Comparison of ENCODE assay signal across 5 mouse cellular contexts in the genomic region with DNA sequence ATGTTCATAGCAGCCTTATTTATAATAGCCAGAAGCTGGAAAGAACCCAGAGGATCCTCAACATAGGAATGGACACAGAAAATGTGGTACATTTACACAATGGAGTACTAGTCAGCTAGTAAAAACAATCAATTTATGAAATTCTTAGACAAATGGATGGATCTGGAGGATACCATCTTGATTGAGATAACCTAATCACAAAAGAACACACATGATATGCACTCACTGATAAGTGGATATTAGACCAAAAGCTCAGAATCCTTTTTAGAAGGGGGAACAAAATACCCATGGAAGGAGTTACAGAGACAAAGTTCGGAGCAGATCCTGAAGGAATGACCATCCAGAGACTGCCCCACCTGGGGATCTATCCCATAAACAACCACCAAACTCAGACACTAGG.
DNase-seq lines count a peak whose midpoint lies in the region; ATAC-seq and TF ChIP-seq lines count a peak whose summit lies in the region.
"Not testable (repeated sequence)": the region's sequence is repeated elsewhere in the genome, so short reads cannot be mapped to it uniquely, and the experiment has no call there.

No protein-coding gene starts in this region.

- H3K4me3 ChIP-seq in MEL (ENCODE audit: control insufficient read depth in 1 of 2, insufficient read depth in 1 of 2, low read depth in 2 of 2, low read length in 2 of 2); heart, embryonic 13.5 days: not testable (repeated sequence)
- H3K4me3 ChIP-seq in liver, embryonic 12.5 days, result peak overlapping the region; percentile 63
- H3K4me3 ChIP-seq in liver, embryonic 14.5 days (ENCODE audit: insufficient read depth in 1 of 2, low read depth in 2 of 2, low read length in 2 of 2), result peak overlapping the region; percentile 75 to 91
- H3K4me3 ChIP-seq in liver, embryonic 16.5 days (ENCODE audit: low read depth, low read length), result peak overlapping the region; percentile 68

- TF ChIP-seq POLR2A in MEL (IDR thresholded peaks at IDR 0.05; ENCODE audit: control insufficient read depth in 1 of 2, insufficient read depth in 1 of 2, low read depth in 1 of 2, low read length in 2 of 2, poor library complexity in 1 of 2), result not testable (repeated sequence)

- H3K36me3 ChIP-seq in MEL (ENCODE audit: control insufficient read depth in 1 of 2, insufficient read depth in 2 of 2, low read length in 2 of 2), result peaks cover 0 to 23% of the 10 kb centered on the region in 2 experiments; a peak in 2 of 4 replicates
- not testable (repeated sequence) for H3K36me3 ChIP-seq in heart, embryonic 13.5 days; liver, embryonic 12.5 days; liver, embryonic 14.5 days (replicated peaks; ENCODE audit: control insufficient read depth, insufficient read depth, low read depth); liver, embryonic 16.5 days (ENCODE audit: control insufficient read depth, insufficient read depth)

- 85% methylated on average over 1 of the region's 1 CpGs for WGBS in heart, embryonic 13.5 days
- WGBS in liver, embryonic 12.5 days (ENCODE audit: insufficient replicate concordance), result 61% methylated on average over 1 of the region's 1 CpGs
- 48% methylated on average over 1 of the region's 1 CpGs for WGBS in liver, embryonic 14.5 days (ENCODE audit: insufficient replicate concordance)
- whole genome bisulfite sequencing in liver, embryonic 16.5 days (ENCODE audit: insufficient replicate concordance), result 67% methylated on average over 1 of the region's 1 CpGs

- H3K4me2 ChIP-seq in heart, embryonic 13.5 days, result peak overlapping the region; percentile 5; the same call in 1 of the 2 replicates
- peak overlapping the region; percentile 71 for H3K4me2 ChIP-seq in liver, embryonic 12.5 days
- peak overlapping the region; percentile 84 for H3K4me2 ChIP-seq in liver, embryonic 14.5 days (ENCODE audit: low read depth)
- H3K4me2 ChIP-seq in liver, embryonic 16.5 days (ENCODE audit: low read depth, low read length), result peak overlapping the region; percentile 59; the same call in 1 of the 2 replicates

- not testable (repeated sequence) for H3K27me3 ChIP-seq in MEL (ENCODE audit: control insufficient read depth in 1 of 2, insufficient read depth in 2 of 2, low read length in 2 of 2); heart, embryonic 13.5 days (replicated peaks); liver, embryonic 12.5 days (replicated peaks); liver, embryonic 14.5 days (ENCODE audit: control insufficient read depth, insufficient read depth, low read length); liver, embryonic 16.5 days (ENCODE audit: control insufficient read depth, insufficient read depth, low read depth, low read length)

- H3K9ac ChIP-seq in MEL (ENCODE audit: control insufficient read depth, low read depth, low read length, poor library complexity, severe bottlenecking); heart, embryonic 13.5 days: not testable (repeated sequence)
- peak overlapping the region; percentile 82 for H3K9ac ChIP-seq in liver, embryonic 12.5 days
- peak overlapping the region; percentile 100 for H3K9ac ChIP-seq in liver, embryonic 14.5 days (replicated peaks)
- peak overlapping the region; percentile 84 for H3K9ac ChIP-seq in liver, embryonic 16.5 days (ENCODE audit: low read depth, low read length)

- not testable (repeated sequence) for TF ChIP-seq RAD21 in MEL (IDR thresholded peaks at IDR 0.05; ENCODE audit: low read depth, low read length)

- not testable (repeated sequence) for H3K79me2 ChIP-seq in MEL (ENCODE audit: control insufficient read depth, insufficient read depth, low read length, poor library complexity)

- not testable (repeated sequence) for H3K9me3 ChIP-seq in MEL (replicated peaks; ENCODE audit: insufficient read depth, low read length); heart, embryonic 13.5 days; liver, embryonic 12.5 days (replicated peaks); liver, embryonic 14.5 days (ENCODE audit: control insufficient read depth, low read length); liver, embryonic 16.5 days (replicated peaks; ENCODE audit: control insufficient read depth, low read length)

- not testable (repeated sequence) for DNase-seq in MEL (ENCODE audit: low read depth, low spot score); liver, embryonic 14.5 days (ENCODE audit: low read depth in 3 of 3, low spot score in 3 of 3)

- not testable (repeated sequence) for TF ChIP-seq EP300 in MEL (IDR thresholded peaks at IDR 0.05; ENCODE audit: low read depth in 1 of 2, low read length in 2 of 2)
- peak; percentile 54 for TF ChIP-seq EP300 in liver, embryonic 14.5 days (IDR thresholded peaks at IDR 0.05; ENCODE audit: low read depth)

- peak overlapping the region; percentile 74; the same call in 1 of the 2 replicates for H3K27ac ChIP-seq in MEL (ENCODE audit: control insufficient read depth, low read depth, low read length)
- H3K27ac ChIP-seq in heart, embryonic 13.5 days (replicated peaks), result not testable (repeated sequence)
- H3K27ac ChIP-seq in liver, embryonic 12.5 days, result peak overlapping the region; percentile 98
- peak overlapping the region; percentile 99 for H3K27ac ChIP-seq in liver, embryonic 14.5 days
- peak overlapping the region; percentile 99 for H3K27ac ChIP-seq in liver, embryonic 16.5 days (ENCODE audit: low read length)

- peaks cover 6 to 20% of the 10 kb centered on the region in 2 experiments for H3K4me1 ChIP-seq in MEL (ENCODE audit: control insufficient read depth in 1 of 2, insufficient read depth in 2 of 2, low read length in 2 of 2)
- H3K4me1 ChIP-seq in heart, embryonic 13.5 days, result peaks cover 18% of the 10 kb centered on the region
- peaks cover 48% of the 10 kb centered on the region for H3K4me1 ChIP-seq in liver, embryonic 12.5 days
- H3K4me1 ChIP-seq in liver, embryonic 14.5 days (replicated peaks; ENCODE audit: control insufficient read depth in 2 of 2, insufficient read depth in 2 of 2, low read length in 1 of 2), result peaks cover 22 to 33% of the 10 kb centered on the region in 2 experiments
- peaks cover 19% of the 10 kb centered on the region for H3K4me1 ChIP-seq in liver, embryonic 16.5 days (ENCODE audit: control insufficient read depth, low read depth, low read length)

- not testable (repeated sequence) for TF ChIP-seq CTCF in MEL (IDR thresholded peaks at IDR 0.05 in 2 of 3, conservative IDR thresholded peaks at IDR 0.05 in 1 of 3; ENCODE audit: control insufficient read depth in 1 of 3, insufficient read depth in 1 of 3, low read depth in 2 of 3, low read length in 3 of 3, poor library complexity in 1 of 3, severe bottlenecking in 1 of 3); liver, embryonic 14.5 days (IDR thresholded peaks at IDR 0.05; ENCODE audit: low read depth)

- ATAC-seq in heart, embryonic 13.5 days (ENCODE audit: extremely low read depth, insufficient number of reproducible peaks, low FRiP score, low TSS enrichment); liver, embryonic 12.5 days; liver, embryonic 14.5 days (ENCODE audit: insufficient read depth); liver, embryonic 16.5 days (ENCODE audit: low read depth): not testable (repeated sequence)

TF ChIP-seq in MEL, 35 proteins besides CTCF, POLR2A, EP300 and RAD21:
- TF ChIP-seq GATA1 (IDR thresholded peaks at IDR 0.05; ENCODE audit: low read depth, low read length), result peak; percentile 33; the same call in 1 of the 2 replicates

Comparison
In these comparisons a context has a peak if more than half of its experiments do, and no peak if none do; other contexts are left out.
1. H3K4me2 ChIP-seq: peak in every context shown above with its lines; median percentile 84 in liver, embryonic 14.5 days; 71 in liver, embryonic 12.5 days; 59 in liver, embryonic 16.5 days; 5 in heart, embryonic 13.5 days.